Mouse (Mus musculus) gastrocnemius, postnatal 14 days (tissue): ENCODE data around the gene Cpne4. TPM values are rescaled to one million over a fixed set of nuclear protein-coding genes. Genes with fewer than 3 reads are reported as not detected.

Experiments
- DNase-seq: peaks from one replicate; pipeline ENCODE4 v3.0.0; 2021; ENCODE audit warnings: mixed read lengths
- intact Hi-C: fragments of 180-260 bp; cut with DNase I; formaldehyde crosslinking; loops from one replicate; pipeline ENCODE4 v1.15.1; 2025; ENCODE audit warnings: low total_unique reads
- long read RNA-seq, 2 experiments: library from polyadenylated mRNA; stranded (forward); transcript quantifications; one replicate each; pipeline ENCODE4 v2.0.0; 2021
- total RNA-seq, 2 experiments: library from RNA; stranded (reverse); gene quantifications; 2 replicates each; pipeline ENCODE4 v1.2.3; 2021

Gene Cpne4
- not detected for total RNA-seq
- long read RNA-seq, experiment 1: 0 reads
- long read RNA-seq, experiment 2: 0 reads

DNA sequence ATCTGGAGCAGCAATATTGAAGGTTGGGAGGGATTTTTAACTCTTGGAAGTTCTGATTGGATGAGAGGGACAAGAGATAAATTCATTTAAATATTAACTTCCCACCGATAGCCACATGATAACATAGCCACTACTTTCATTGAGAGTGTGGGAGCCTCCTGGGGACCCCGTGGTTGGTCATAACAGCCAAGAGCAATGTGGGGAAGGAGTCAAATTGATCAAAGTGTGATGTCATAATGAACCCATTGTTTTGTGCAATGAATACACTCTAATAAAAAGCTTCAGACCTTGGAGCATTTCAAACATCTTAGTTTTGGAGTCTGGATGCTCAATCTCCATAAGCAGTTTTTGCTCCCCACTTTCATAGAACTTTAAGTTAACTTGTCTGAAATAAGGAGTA is at the start of gene Cpne4:
Gene Cpne4, plus strand, starts transcription at position 301 of the 400 bp plus-strand sequence.
- intact Hi-C loops: no loop called here
- DNase-seq: no peak

DNA sequence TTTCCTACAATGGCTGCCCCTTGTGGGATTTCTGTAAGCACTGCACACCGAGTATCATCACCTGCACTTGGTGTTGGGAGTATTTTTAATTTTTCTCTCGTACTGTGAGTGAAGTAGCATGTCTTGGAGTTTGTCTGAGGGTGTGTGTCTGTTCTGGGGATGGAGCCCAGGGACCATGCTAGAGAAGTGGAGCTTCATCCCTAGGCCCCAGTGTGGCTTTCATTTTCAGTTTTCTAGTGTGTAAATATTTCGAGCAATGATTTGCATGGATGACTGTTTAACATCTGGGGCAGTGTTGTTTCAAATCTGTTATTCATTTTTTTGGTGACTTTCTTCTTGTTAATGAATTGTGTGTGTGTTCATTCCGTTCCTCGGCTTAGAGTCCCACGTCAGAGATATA is 31.9 kb upstream of the Cpne4 start:
- intact Hi-C loops: no loop called here
- DNase-seq: no peak

DNA sequence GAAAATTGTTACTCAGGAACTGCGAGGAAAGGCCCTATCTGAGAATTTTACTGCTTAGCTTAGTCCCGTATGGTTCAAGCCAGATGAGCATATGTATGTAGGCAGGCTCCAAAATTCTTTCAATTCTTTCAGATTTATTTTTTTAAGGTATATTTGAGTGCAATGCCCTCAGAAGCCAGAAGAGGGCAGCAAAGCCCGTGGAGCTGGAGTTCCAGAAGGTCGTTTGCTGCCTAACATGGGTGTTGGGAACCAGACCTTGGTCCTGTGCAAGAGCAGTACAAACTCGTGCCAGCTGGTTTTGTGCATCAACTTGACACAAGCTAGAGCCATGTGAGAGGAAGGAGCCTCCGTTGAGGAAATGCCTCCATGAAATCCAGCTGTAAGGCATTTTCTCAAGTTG is 11.6 kb upstream of the Cpne4 start:
- DNase-seq: no peak
- intact Hi-C loops: no loop called here

DNA sequence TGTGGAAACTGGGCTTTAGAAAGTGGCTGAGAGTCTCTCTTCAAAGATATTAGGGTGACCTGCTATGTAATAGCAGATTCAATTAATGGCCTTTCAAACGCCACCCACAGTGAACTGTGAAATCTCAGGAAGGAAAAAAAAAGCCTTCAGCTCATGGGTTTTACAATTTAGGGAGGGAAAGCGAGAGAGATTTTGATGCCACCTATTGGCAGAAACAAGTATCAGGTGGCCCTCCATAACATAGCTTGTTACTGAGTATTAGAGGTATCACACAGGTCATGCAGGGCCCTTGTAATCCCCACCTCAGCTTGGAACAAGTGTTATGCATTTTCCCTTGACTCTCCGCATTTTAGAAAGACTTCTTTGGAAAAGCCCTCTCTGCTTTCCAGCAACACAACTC is 18.7 kb downstream of the Cpne4 start:
- no peak for DNase-seq
- intact Hi-C loops: no loop called here

DNA sequence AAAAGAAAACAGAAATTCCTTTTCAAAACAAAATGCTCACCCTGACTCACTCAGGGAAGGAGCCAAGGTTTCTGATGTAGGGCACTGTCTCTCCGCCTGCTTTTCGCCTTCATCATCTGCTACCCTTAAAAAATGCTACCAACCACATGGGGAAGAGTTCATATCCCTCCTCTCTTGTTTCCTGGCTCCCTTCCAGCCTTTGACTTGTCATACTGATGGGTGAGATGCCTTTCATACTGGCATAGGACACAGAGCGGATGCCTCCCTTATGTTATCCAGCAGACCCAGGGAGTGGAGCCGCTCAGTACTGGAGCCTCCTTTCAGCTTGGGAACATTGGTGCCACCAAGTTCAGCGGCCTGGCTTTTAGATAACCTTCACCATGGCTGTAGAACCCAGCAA is 19.4 kb downstream of the Cpne4 start:
- intact Hi-C loops: no loop called here
- no peak for DNase-seq

DNA sequence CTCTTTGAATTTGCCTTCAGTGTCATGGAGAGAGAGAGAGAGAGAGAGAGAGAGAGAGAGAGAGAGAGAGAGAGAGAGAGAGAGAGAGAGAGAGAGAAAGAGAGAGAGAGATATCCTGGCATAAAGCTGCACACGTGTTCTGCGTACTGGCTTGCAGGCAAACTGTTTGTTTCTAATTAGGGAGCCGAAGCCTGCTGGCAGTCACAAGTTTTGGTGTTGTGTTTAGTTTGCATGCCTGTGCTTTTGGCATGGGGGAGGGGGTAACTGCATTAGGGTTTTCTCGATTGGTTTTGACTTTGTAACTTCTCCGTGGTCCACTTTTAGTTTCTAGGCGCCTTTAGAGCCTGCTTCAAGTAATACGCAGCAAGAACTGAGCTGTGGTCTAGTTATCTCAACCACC is 20.0 kb downstream of the Cpne4 start:
- DNase-seq: no peak
- intact Hi-C loops: no loop called here

DNA sequence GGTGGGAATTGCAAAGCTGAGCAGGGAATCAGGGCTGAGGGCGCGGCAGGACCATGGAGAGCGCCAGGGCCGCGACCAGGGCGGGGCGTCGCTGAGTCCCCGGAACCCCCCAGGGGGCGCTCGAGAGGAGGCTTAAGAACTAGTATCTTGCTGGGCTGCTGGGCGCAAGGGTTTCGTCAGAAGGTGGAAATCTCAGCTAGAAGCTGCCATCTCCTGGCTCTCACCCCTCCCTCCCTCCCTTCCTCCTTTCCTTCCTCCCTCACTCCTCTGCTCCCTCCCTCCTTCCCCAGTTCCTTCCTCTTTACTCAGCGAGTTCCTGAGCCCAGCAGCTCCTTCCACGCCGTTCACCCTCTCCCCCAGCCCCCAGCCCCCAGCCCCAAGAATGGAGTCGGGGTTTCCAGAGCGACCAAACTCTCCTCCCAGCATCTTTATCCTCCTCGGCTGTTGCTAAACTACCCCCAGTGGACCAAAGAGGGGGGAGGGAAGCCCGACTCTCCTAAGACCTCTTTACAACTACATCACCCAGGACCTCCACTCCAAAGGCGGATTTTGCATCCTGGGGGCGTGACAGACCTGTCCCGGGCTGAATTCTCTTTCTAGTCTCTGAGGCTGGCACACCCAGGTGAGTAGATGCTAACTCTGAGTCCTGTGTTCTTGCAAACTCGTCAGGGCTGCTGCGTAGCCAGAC is 22.5 kb downstream of the Cpne4 start:
- intact Hi-C loops: loop anchor here (5.0 kb wide), 1 partner anchor 818 kb away; no protein-coding TSS in a partner anchor
- peak; percentile 57 for DNase-seq

DNA sequence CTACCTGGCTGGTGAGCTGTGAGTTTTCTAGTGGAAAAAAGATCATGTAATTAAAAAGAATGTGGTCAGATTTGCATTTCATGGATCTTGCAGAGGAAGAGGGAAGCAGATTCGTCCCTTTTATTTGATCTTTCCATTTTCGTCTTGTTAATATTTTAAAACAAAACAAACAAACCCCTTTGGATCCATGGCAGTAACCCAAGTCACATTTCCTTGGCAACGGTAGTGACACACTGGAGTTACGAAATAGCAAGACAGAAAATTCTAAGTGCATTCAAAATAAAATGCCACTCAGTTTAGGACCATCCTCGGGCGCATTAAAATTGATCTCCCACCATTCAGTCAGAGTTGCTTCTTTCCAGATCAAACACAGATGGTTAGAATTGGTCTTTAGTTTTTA is 25.8 kb downstream of the Cpne4 start:
- intact Hi-C loops: loop anchor here (5.0 kb wide), 1 partner anchor 814 kb away; no protein-coding TSS in a partner anchor

DNA sequence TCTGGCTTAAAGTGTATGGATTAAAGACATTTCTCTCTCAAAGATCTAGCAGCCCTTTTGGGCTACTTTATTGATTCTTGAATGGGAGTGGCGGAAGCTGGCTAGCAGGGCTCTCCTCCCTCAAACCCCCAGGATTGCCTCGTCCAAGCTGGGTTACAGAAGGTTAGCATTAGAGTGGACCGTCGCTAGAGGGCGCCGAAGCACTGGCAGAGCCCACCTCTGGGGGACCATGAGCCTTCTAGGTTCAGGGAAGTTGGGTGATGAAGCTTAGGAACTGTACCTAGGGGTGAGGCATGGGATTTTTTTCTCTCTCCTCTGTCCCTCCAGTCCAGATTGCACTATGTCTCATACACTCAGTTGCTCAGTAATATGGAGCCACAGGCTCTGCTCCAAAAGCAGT is 27.4 kb downstream of the Cpne4 start:
- DNase-seq: peak; percentile 29
- intact Hi-C loops: loop anchor here (5.0 kb wide), 1 partner anchor 813 kb away; no protein-coding TSS in a partner anchor

More for the DNA sequence above, 25.8 kb downstream of the Cpne4 start:
- DNase-seq: no peak

DNA sequence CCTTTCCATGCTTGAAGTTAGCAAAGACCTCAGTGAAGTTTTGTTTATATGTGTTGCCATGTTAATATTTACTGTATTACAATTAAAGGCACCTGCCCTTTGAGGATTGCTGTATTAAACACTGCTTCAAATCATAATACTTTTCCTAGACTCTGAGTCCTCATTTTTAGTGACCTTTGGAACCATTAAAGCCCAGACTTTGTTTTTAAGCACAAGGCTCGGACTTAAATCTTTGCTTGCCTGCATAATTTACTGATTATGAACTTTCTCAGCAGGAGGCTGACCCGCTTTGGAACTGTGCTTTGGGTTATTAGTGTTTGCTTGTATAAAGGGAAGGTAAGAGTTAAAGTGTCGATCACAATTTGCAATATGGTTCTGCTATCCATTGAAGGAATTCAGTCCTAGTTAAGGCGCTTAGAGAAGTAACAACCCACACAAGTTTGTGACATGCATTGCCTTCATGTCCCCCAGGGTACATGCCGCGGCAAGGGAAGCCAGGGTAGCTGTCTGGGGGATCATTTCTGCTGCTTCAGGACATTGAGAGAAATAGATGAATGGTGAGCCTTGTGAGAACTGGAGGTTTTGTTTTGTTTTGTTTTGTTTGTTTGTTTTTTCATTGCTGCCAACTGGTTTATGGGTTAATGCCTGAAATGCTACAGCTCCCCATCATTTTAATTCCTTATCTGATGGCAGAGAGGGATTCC is 35.0 kb downstream of the Cpne4 start:
- intact Hi-C loops: no loop called here
- DNase-seq: no peak

DNA sequence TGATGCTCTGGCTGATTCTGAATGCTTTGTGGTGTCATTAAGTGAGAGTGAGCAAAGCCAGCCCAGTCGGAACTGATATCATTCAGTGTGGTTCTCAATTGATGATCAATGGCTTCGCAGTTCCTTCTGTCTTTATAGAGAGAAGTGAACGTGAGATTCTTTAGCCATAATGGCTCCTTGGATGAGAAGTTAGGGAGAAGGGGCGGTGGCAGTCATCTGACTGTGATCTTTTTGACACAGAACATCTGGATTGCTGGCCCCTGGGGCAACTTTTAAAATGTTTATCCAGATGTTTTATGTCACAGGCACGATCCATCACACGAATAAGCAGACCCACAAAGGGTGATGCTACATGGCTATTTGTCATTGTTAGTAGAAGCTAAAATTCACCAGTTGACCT is 35.6 kb downstream of the Cpne4 start:
- no peak for DNase-seq
- intact Hi-C loops: no loop called here

DNA sequence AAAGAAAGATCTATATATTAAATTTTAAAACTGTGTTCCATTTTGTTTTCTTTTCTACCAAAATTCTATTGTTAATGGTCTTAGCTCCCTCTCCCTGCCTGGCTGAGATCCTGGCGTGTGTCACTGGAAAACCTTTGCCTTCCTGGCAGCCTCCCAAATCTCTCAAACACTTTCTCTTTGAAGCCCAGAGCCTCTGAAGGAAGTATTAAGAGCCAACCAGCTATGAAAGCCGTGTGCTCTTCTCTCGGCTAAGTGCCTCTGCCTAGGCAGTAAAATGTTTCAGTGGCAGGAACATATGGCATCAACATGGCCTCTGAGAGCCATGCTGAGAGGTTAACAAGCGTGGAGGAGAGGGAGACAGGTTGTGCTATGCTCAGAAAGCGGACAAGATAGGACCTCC is 47.5 kb downstream of the Cpne4 start:
- DNase-seq: no peak

DNA sequence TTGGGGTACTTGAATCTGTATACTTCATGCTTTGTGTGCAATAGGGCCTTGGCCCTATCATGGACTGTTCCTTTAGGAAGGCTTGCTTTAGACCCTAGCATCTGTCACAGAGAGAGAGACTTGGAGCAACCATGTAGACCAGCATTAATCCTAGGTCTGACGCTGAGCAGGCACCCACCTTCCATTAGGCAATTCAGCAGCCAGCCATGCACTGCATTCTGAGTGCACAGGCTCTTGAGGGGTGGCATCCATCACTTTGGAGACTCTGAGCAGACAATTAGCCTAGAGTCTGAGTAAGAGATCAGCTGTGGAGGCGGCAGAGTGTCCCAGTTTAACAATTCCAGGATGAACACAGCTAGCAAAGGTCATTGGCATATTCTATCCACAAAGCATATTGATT is 47.9 kb downstream of the Cpne4 start:
- intact Hi-C loops: no loop called here
- DNase-seq: no peak

More for the DNA sequence above, 47.5 kb downstream of the Cpne4 start:
- intact Hi-C loops: no loop called here

DNA sequence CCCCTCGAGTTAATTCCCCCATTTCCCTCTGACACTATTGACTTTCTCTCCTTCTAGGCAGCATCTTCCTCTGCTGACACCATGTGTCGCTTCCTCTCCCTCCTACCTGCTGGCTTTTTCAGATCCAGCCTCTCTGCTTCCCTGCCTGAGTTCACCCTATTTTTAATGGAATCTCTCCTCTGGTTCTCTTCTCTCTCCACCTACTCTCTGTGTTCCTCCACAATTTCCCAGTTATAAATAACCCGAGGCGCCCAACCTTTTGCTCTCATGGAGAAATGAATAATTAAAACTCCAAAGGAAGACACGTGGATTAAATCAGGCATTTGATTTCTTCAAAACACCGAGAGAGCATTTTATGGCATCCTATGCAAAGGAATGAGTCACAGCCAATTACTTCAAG is 65.4 kb downstream of the Cpne4 start:
- no peak for DNase-seq
- intact Hi-C loops: no loop called here

DNA sequence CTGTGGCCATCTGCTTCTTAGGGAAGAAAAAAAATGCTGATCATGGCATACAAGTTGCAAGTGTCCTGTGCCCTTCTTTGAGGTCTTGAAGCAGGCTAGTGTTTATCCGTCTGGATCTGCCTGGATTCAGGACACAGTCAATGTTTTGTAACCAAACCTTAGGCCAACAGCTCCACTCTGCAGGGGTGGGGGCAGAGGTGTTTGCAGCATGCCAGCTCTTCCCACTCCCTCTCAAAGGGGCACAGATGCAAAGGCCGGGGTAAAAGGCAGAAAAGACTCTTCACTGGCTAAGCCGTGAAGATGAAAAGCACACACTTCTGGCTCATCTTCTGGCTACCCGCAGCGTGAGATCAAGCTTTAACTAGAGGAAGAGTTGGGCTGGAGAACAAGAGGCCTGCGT is 69.6 kb downstream of the Cpne4 start:
- DNase-seq: no peak
- intact Hi-C loops: no loop called here

DNA sequence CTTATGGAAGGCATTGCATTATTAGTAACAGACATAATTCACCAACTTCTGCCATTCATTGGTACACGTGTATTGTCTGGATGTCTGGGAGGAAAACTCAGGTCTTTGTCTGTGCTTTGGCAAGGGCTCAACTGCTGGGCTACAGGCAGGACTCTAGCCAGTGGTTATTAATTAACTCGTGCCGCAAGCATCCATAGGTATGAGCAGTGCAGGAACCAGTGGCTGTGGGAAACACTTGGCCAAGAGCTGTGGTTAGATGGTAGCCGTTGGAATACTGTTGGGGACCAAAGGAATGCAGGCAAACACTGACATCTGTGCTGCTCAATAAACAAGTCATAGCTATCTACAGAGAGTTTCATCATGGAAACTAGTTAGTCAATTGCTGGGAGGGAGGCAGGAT is 76.5 kb downstream of the Cpne4 start:
- intact Hi-C loops: no loop called here
- no peak for DNase-seq

DNA sequence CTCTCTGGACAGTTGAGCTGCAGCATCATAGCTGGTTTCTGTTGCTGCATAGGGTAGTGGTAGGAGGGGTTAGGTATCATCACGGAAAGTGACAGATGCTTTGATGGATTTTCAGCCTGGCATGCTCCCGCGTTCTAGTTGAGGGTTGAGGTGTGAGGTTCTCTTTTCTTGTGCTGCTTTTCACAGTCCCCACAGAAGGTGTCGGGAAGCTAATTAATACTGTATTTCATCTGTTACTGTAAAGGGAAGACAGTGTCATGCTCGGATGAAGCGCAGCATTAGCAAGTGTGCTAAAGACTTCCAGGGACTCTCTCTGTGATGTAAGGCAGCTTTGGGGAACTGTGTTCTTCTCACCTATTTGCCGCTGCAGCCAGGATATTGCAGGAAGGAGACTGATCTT is 80.7 kb downstream of the Cpne4 start:
- intact Hi-C loops: no loop called here
- DNase-seq: no peak

DNA sequence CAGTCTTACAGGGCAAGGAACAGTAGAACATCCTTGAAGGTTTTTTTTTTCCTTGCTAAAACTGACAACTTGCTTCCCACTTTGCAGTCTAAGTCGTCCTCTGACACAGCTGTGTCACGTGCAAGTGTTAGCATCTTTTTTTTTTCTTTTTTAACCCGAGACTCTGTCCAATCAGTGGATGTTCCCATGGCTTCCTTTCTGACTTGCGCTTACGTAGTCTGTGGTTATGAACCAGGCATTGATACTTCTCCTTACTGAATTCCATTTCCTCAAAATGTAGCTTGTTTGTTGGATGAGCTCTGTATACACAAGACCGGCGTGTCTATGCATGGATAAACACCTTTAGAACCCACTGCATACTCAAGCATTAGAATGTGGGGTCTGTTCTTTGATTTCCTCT is 82.2 kb downstream of the Cpne4 start:
- no peak for DNase-seq
- intact Hi-C loops: no loop called here

DNA sequence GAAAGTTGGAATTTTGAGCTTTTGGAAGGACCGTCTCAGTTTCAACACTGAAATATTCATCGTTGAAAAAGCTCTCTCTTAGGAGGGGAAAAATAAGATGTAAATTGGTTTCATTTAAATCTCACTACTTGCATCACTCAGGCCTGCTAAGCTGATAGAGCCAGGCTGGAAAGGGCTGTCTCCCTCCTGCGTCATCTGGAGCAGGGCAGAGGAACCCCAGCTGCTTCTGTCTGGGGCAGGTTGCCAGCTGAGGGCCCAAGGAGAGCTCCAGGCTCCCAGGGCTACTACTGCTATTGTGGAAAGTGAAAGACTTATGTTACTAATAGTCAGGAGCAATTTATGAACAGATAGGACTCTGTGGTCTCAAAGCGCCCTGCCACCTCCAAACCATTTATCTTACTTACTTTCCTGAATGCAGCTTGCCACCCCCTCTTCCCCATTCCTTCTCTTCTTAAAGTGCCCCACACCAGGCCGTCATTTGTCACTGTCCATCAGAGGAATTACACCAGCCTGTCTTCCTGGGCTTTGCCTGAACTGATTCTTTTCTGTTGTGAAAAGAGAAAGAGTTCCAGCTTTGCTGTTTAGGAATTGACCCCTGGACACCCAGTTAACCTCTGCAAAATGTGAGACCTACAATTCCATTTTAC is 99.4 kb downstream of the Cpne4 start:
- DNase-seq: peak; percentile 3

DNA sequence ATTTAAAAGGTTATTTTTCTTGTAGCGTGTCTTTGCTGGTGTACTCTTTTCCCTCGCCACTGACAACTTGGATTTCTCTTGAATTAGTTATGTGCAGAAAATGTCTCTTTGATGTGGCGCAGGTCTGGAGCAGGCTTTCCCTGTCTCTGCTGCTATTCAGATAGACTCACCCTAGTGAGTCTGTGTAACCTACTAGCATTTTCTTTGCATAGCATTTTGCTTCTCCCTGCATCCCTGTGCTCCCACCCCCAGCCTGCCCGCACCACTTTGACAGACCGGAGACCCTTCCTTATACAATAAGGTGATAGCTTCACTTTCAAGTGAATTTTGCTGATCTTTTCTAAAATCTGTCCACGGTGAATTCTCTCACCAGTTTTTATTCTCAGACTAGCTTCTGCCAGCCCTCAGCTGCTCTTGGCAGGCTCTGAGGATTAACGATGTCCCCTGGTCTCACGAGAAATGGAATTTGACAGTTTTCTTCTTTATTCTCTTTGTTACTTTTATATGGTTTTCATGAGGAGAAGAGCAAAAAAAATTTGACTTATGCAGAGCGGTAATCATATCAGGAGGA is 105.7 kb downstream of the Cpne4 start:
- intact Hi-C loops: no loop called here
- DNase-seq: no peak

More for the DNA sequence above, 99.4 kb downstream of the Cpne4 start:
- intact Hi-C loops: no loop called here
